Mouse (Mus musculus) megakaryocyte progenitor cell, adult 5-6 weeks (primary cell): ENCODE measurements around the gene Tnnt3. TPM values are rescaled to one million over a fixed set of nuclear protein-coding genes. Genes with fewer than 3 reads are reported as not detected.

ENCODE experiments used
- ATAC-seq: replicated peaks from 2 replicates; pipeline ENCODE4 v1.8.0; 2016; ENCODE audit warnings: mild to moderate bottlenecking, moderate TSS enrichment, inconsistent platforms; ENCODE audit not compliant: poor library complexity
- total RNA-seq, 2 experiments: library from RNA; stranded (forward) in 1 of 2; stranded (reverse) in 1 of 2; fragments of 157-497, 149-512 nt in 1 of 2; fragments of 200-1000 nt in 1 of 2; gene quantifications; 2 replicates each; pipeline versions ENCODE4 v1.2.3 to v1.2.4; 2015 to 2017

Gene Tnnt3
- total RNA-seq (2015) (0.20 TPM in 1 of 2 replicates, not detected in the other), total RNA-seq (2017) (not detected in 2 replicates)

GRCm38 (mm10) chr7:142498575-142498974 is at the start of gene Tnnt3:
Tnnt3 (plus strand) TSS chr7:142498836.
- ATAC-seq = no peak

- ATAC-seq = peak; percentile 83
These were observed 49.5 kb upstream of the Tnnt3 start for GRCm38 (mm10) chr7:142449038-142449617.

GRCm38 (mm10) chr7:142454706-142455105 is 43.9 kb upstream of the Tnnt3 start:
- no peak for ATAC-seq

GRCm38 (mm10) chr7:142455251-142455650 is 43.4 kb upstream of the Tnnt3 start:
- ATAC-seq = no peak

- ATAC-seq = no peak
These were observed 41.8 kb upstream of the Tnnt3 start for GRCm38 (mm10) chr7:142456806-142457205.

GRCm38 (mm10) chr7:142457227-142457811 is 41.3 kb upstream of the Tnnt3 start:
- no peak for ATAC-seq

- peak; percentile 56 for ATAC-seq
These were observed 40.6 kb upstream of the Tnnt3 start for GRCm38 (mm10) chr7:142458026-142458425.

GRCm38 (mm10) chr7:142458676-142459298 is 39.8 kb upstream of the Tnnt3 start:
- no peak for ATAC-seq

- no peak for ATAC-seq
These were observed 39.3 kb upstream of the Tnnt3 start for GRCm38 (mm10) chr7:142459299-142459691.

- peak; percentile 40 for ATAC-seq
These were observed 38.0 kb upstream of the Tnnt3 start, which contains the start of gene Lsp1 for GRCm38 (mm10) chr7:142460636-142461077. Lsp1 (plus strand) TSS chr7:142460809.

GRCm38 (mm10) chr7:142461446-142461845 is 37.2 kb upstream of the Tnnt3 start:
- ATAC-seq = peak; percentile 33

GRCm38 (mm10) chr7:142462190-142462589 is 36.4 kb upstream of the Tnnt3 start:
- ATAC-seq = no peak

GRCm38 (mm10) chr7:142462594-142463078 is 36.0 kb upstream of the Tnnt3 start:
- peak; percentile 32 for ATAC-seq

- 0 out of 2 replicates have a peak, but pooled peaks have one; percentile 26 for ATAC-seq
These were observed 28.4 kb upstream of the Tnnt3 start for GRCm38 (mm10) chr7:142470171-142470691.

- ATAC-seq = peak; percentile 32; the same call in 1 of the 2 replicates
These were observed 27.7 kb upstream of the Tnnt3 start for GRCm38 (mm10) chr7:142470808-142471413.

GRCm38 (mm10) chr7:142471414-142471861 is 27.2 kb upstream of the Tnnt3 start:
- ATAC-seq = no peak

GRCm38 (mm10) chr7:142471884-142472570 is 26.6 kb upstream of the Tnnt3 start:
- peak; percentile 40; the same call in 1 of the 2 replicates for ATAC-seq

- no peak for ATAC-seq
These were observed 25.7 kb upstream of the Tnnt3 start for GRCm38 (mm10) chr7:142472936-142473335.

- no peak for ATAC-seq
These were observed 25.2 kb upstream of the Tnnt3 start for GRCm38 (mm10) chr7:142473476-142473875.

GRCm38 (mm10) chr7:142474799-142475198 is 23.8 kb upstream of the Tnnt3 start:
- ATAC-seq = no peak
